ENCODE assay signal across 8 mouse cellular contexts in the genomic region with DNA sequence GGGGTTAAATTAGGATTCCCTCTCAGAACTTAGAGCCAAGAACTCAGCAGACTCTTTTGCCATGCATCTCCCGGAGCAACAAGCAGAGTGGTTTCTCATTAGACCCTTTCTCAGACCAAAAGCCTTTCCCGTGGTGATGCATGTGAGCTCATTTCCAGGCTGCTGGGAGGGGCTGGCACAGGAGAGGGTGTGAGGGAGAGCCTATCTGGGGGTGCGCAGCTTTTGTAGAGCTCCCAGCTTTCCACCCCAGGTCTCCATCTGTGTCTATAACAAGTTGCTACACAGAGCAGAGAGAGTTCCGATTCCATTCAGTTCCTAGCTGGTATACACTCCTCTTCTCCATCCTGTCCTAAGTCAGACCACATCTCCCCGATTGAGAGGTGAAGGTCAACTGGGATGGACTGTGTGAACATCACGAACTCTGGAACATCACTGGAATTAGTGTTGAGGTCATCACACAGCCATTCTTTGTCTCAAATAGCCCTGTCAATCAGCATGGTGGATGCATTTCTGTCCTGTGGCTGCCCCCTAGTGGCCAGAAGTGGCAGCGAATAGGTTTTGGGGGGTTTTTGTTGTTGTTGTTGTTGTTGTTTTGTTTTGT. TPM values are rescaled to one million over a fixed set of nuclear protein-coding genes. Genes with fewer than 3 reads are reported as not detected.
DNase-seq lines count a peak whose midpoint lies in the region; ATAC-seq and TF ChIP-seq lines count a peak whose summit lies in the region.

No protein-coding gene starts in this region.

- no peak for TF ChIP-seq POLR2A in bone marrow macrophage, adult 2 months (IDR thresholded peaks at IDR 0.05; ENCODE audit: borderline replicate concordance, low read depth, low read length)

- no peak overlapping the region for H3K4me3 ChIP-seq in bone marrow macrophage, adult 2 months (ENCODE audit: insufficient read depth, low read length)
- H3K4me3 ChIP-seq in forebrain, embryonic 12.5 days (replicated peaks), result no peak overlapping the region
- H3K4me3 ChIP-seq in lung, postnatal 0 days (ENCODE audit: low read depth, low read length), result no peak overlapping the region

- 45% methylated on average over 7 of the region's 7 CpGs for WGBS in forebrain, embryonic 12.5 days
- 39% methylated on average over 7 of the region's 7 CpGs for WGBS in lung, postnatal 0 days

- TF ChIP-seq EP300 in lung, postnatal 0 days (IDR thresholded peaks at IDR 0.05), result no peak

- peak; percentile 56 for ATAC-seq in forebrain, embryonic 12.5 days (ENCODE audit: low FRiP score)
- peak; percentile 41 for ATAC-seq in lung, postnatal 0 days

- 0 out of 2 replicates have a peak overlapping the region, but pooled peaks have one; percentile 21 for H3K9ac ChIP-seq in forebrain, embryonic 12.5 days
- no peak overlapping the region for H3K9ac ChIP-seq in lung, postnatal 0 days (replicated peaks; ENCODE audit: low read depth)

- H3K27me3 ChIP-seq in forebrain, embryonic 12.5 days, result no peaks in the 10 kb centered on the region
- H3K27me3 ChIP-seq in lung, postnatal 0 days (replicated peaks; ENCODE audit: insufficient read depth, low read length), result no peaks in the 10 kb centered on the region

- no peaks in the 10 kb centered on the region for H3K9me3 ChIP-seq in forebrain, embryonic 12.5 days
- H3K9me3 ChIP-seq in lung, postnatal 0 days (ENCODE audit: low read length), result no peaks in the 10 kb centered on the region

- H3K4me1 ChIP-seq in bone marrow macrophage, adult 2 months (ENCODE audit: control insufficient read depth, insufficient read depth, low read length), result peaks cover 2% of the 10 kb centered on the region; the same call in 1 of the 2 replicates
- H3K4me1 ChIP-seq in forebrain, embryonic 12.5 days, result peaks cover 13% of the 10 kb centered on the region
- H3K4me1 ChIP-seq in lung, postnatal 0 days (ENCODE audit: insufficient read depth, low read depth, low read length), result peaks cover 5% of the 10 kb centered on the region; the same call in 1 of the 2 replicates

- H3K4me2 ChIP-seq in forebrain, embryonic 12.5 days, result no peak overlapping the region
- H3K4me2 ChIP-seq in lung, postnatal 0 days (replicated peaks; ENCODE audit: low read depth, low read length), result no peak overlapping the region

- H3K36me3 ChIP-seq in forebrain, embryonic 12.5 days (replicated peaks), result no peaks in the 10 kb centered on the region
- no peaks in the 10 kb centered on the region for H3K36me3 ChIP-seq in lung, postnatal 0 days (ENCODE audit: insufficient read depth, low read length)

- DNase-seq in right cerebral cortex, adult 2 months (ENCODE audit: low spot score in 2 of 2), result peak; percentile 44 to 46
- DNase-seq in right cerebral cortex, postnatal 36 days (ENCODE audit: low spot score in 2 of 2), result no peak
- DNase-seq in induced T-regulatory cell, adult 2 months (ENCODE audit: low read depth), result peak; percentile 84
- DNase-seq in lung, postnatal 0 days (ENCODE audit: low spot score), result peak; percentile 61
- peak; percentile 35 for DNase-seq in right cerebral cortex, postnatal 14 days
- DNase-seq in urinary bladder, postnatal 10 days (ENCODE audit: low spot score), result no peak

- no peak overlapping the region for H3K27ac ChIP-seq in bone marrow macrophage, adult 2 months (ENCODE audit: insufficient read depth, low read depth, low read length)
- peak overlapping the region; percentile 42; the same call in 1 of the 2 replicates for H3K27ac ChIP-seq in forebrain, embryonic 12.5 days
- no peak overlapping the region for H3K27ac ChIP-seq in lung, postnatal 0 days (ENCODE audit: low read length)

- peak; percentile 96 for TF ChIP-seq CTCF in bone marrow macrophage, adult 2 months (IDR thresholded peaks at IDR 0.05; ENCODE audit: low read depth, low read length)
- TF ChIP-seq CTCF in lung, postnatal 0 days (IDR thresholded peaks at IDR 0.05), result peak; percentile 88

RNA-seq across cellular contexts. Expression of a gene that starts 38.4 kb away (rescaled TPM):
- polyA plus RNA-seq in bone marrow macrophage, adult 2 months (2012; ENCODE audit: insufficient read depth, insufficient read length, missing spikeins), result 1.1 TPM in 1 of 2 replicates, not detected in the other
- not detected in 2 replicates for polyA plus RNA-seq in forebrain, embryonic 12.5 days (2016; fragmentation: Nextera tagmentation; extraction: Ambion mirVana)
- 0.27 and 0.33 TPM in 2 replicates for polyA plus RNA-seq in lung, postnatal 0 days (2015; fragmentation: Nextera tagmentation; extraction: Ambion mirVana)

Comparison
In these comparisons a context has a peak if more than half of its experiments do, and no peak if none do; other contexts are left out.
1. DNase-seq: peak in right cerebral cortex, adult 2 months (2 of 2), induced T-regulatory cell, adult 2 months (single experiment), lung, postnatal 0 days (single experiment) and right cerebral cortex, postnatal 14 days (single experiment); none in right cerebral cortex, postnatal 36 days (0 of 2) and urinary bladder, postnatal 10 days (single experiment).